ENCODE assay signal across 22 mouse cellular contexts in genomic region chr7:37681335-37681734, GRCm38 (mm10).
A peak's percentile ranks its signal among the peaks of the same experiment; 100 is the strongest.
DNase-seq lines count a peak whose midpoint lies in the region; ATAC-seq lines count a peak whose summit lies in the region.
"Had no signal": no experiment of that assay in that cellular context is flagged by ENCODE, and none has a peak within 500 bp of the region (broad histone marks: within the 10 kb centered on the region; RNA-seq: fewer than 3 reads in every experiment).

No protein-coding gene starts in this region.

- no peaks in the 10 kb centered on the region for H3K36me3 ChIP-seq in heart, embryonic 16.5 days (ENCODE audit: control insufficient read depth, insufficient read depth)
- H3K36me3 ChIP-seq: hindbrain, embryonic 12.5 days; hindbrain, embryonic 15.5 days had no signal

- WGBS in heart, embryonic 16.5 days = 63% methylated on average over 3 of the region's 3 CpGs

- H3K27me3 ChIP-seq in heart, embryonic 16.5 days (ENCODE audit: control insufficient read depth, insufficient read depth, low read length) = no peaks in the 10 kb centered on the region
- H3K27me3 ChIP-seq: forebrain, embryonic 13.5 days; hindbrain, embryonic 12.5 days; hindbrain, embryonic 15.5 days had no signal

- H3K27ac ChIP-seq in heart, embryonic 16.5 days (ENCODE audit: low read length) = no peak overlapping the region
- H3K27ac ChIP-seq: forebrain, embryonic 10.5 days; forebrain, embryonic 13.5 days; hindbrain, embryonic 12.5 days; hindbrain, embryonic 15.5 days had no signal

- H3K9ac ChIP-seq in heart, embryonic 16.5 days (ENCODE audit: low read length) = no peak overlapping the region
- H3K9ac ChIP-seq: forebrain, embryonic 13.5 days; hindbrain, embryonic 12.5 days; hindbrain, embryonic 15.5 days had no signal

- intact Hi-C loops in heart, postnatal 25 days (cut with DNase I) = no loop called here
- intact Hi-C loops in heart, postnatal 36 days (cut with DNase I) = loop anchor here (5.0 kb wide), 1 partner anchor 86 kb away; no protein-coding TSS in a partner anchor

- H3K9me3 ChIP-seq in heart, embryonic 16.5 days (replicated peaks; ENCODE audit: control insufficient read depth, low read length) = no peaks in the 10 kb centered on the region
- H3K9me3 ChIP-seq: forebrain, embryonic 10.5 days; forebrain, embryonic 13.5 days; hindbrain, embryonic 12.5 days; hindbrain, embryonic 15.5 days had no signal

- no peak overlapping the region for H3K4me3 ChIP-seq in heart, embryonic 16.5 days (ENCODE audit: low read length)
- H3K4me3 ChIP-seq: forebrain, embryonic 10.5 days; forebrain, embryonic 13.5 days; hindbrain, embryonic 12.5 days; hindbrain, embryonic 15.5 days had no signal

- peaks cover 4% of the 10 kb centered on the region for H3K4me1 ChIP-seq in heart, embryonic 16.5 days (ENCODE audit: control insufficient read depth, insufficient read depth, low read length)
- H3K4me1 ChIP-seq: forebrain, embryonic 10.5 days; hindbrain, embryonic 15.5 days had no signal

- no peak overlapping the region for H3K4me2 ChIP-seq in heart, embryonic 16.5 days (ENCODE audit: low read depth, low read length)
- H3K4me2 ChIP-seq: forebrain, embryonic 13.5 days; hindbrain, embryonic 12.5 days; hindbrain, embryonic 15.5 days had no signal

- peak; percentile 77 for ATAC-seq in heart, embryonic 16.5 days (replicated peaks; ENCODE audit: extremely low read depth, insufficient read depth, low FRiP score)
- ATAC-seq: activated CD4-positive, CD25-positive, alpha-beta regulatory T cell, adult 4 months; forebrain, embryonic 13.5 days; forebrain, embryonic 16.5 days; intestine, postnatal 0 days had no signal

- peak; percentile 91 for DNase-seq in heart, adult 11 months
- no peak for DNase-seq in heart, postnatal 25 days (ENCODE audit: low spot score)
- peak; percentile 43 for DNase-seq in heart, adult 8-10 months (ENCODE audit: low spot score)
- DNase-seq in heart, postnatal 36 days = no peak
- DNase-seq in heart, postnatal 4 days = peak; percentile 23
- DNase-seq in kidney, postnatal 36 days = no peak
- DNase-seq: adrenal gland, adult 8-10 months; adrenal gland, postnatal 25 days; cerebellum, adult 11-12 months; cerebellum, adult 9-10 months; cerebellum, postnatal 14 days; gastrocnemius, postnatal 10 days; gastrocnemius, postnatal 36 days; kidney, adult 2 months had no signal

Comparison
In these comparisons a context has a peak if more than half of its experiments do, and no peak if none do; other contexts are left out.
1. DNase-seq: peak in heart, adult 11 months (single experiment), heart, adult 8-10 months (single experiment) and heart, postnatal 4 days (single experiment); none in heart, postnatal 25 days (single experiment), heart, postnatal 36 days (0 of 2) and kidney, postnatal 36 days (0 of 2).